Mouse (Mus musculus) cerebellum, adult 2 months (tissue): ENCODE data around the gene Phactr3.

Experiments used
- CTCF ChIP-seq: fragments of 200-500 bp; IDR thresholded peaks from 2 replicates; pipeline ENCODE4 v1.5.1; 2011; ENCODE audit warnings: low read depth, mild to moderate bottlenecking, control low read depth, low read length, moderate library complexity, borderline replicate concordance; ENCODE audit not compliant: insufficient read depth
- POLR2A ChIP-seq: fragments of 200-500 bp; IDR thresholded peaks from 2 replicates; pipeline ENCODE4 v1.6.1; 2011; ENCODE audit warnings: low read length, control low read depth, borderline replicate concordance; ENCODE audit not compliant: insufficient read depth

DNA sequence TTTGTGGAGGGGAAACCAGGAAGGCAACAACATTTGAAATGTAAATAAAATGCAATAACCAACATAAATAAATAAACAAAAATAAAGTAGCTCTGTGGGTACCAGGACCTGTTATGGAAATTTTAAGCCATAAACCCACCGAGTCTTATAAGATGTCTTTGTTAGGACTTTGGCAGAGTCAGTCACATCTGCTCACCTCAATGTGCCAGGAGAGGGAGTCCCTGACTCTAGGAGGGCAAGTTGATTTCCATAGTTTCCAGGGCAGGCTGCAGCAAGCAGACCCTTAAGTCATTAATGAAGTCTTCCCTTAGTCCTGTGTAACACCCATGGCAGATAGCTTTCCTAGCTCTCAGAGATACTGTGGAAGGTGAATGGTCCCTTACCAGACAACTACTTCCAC lies 25.1 kb downstream of the Phactr3 start:
- no peak for TF ChIP-seq POLR2A
- no peak for TF ChIP-seq CTCF
